Mouse (Mus musculus) neural tube, embryonic 11.5 days (tissue): ENCODE results near the gene Tcte1. TPM values are rescaled to one million over a fixed set of nuclear protein-coding genes. Genes with fewer than 3 reads are reported as not detected.

Experiments
- ATAC-seq: fragments of 200-750 bp; cut with Nextera tagmentation; 2 replicates; pipeline ENCODE4 v1.8.0; 2017; ENCODE audit warnings: moderate number of reproducible peaks, mild to moderate bottlenecking, moderate TSS enrichment, moderate library complexity; ENCODE audit not compliant: insufficient read depth, low FRiP score, low TSS enrichment
- DNase-seq: peaks from one replicate; pipeline ENCODE4 v3.0.0-alpha.2; 2015; ENCODE audit warnings: low spot score
- H3K27ac ChIP-seq: fragments of 300-500 bp; sonication (generic); 2 replicates; pipeline ENCODE4 v1.5.1; 2014; ENCODE audit warnings: low read depth, mild to moderate bottlenecking, low read length
- H3K27me3 ChIP-seq: fragments of 300-500 bp; sonication (generic); 2 replicates; pipeline ENCODE4 v1.6.1; 2014; ENCODE audit warnings: mild to moderate bottlenecking, low read length, mixed read lengths; ENCODE audit not compliant: control insufficient read depth, insufficient read depth
- H3K36me3 ChIP-seq: fragments of 300-500 bp; sonication (generic); 2 replicates; pipeline ENCODE4 v1.6.1; 2014; ENCODE audit warnings: mild to moderate bottlenecking, low read length, moderate library complexity, mixed read lengths; ENCODE audit not compliant: control insufficient read depth, insufficient read depth
- H3K4me1 ChIP-seq: fragments of 300-500 bp; sonication (generic); 2 replicates; pipeline ENCODE4 v1.6.1; 2014; ENCODE audit warnings: low read length, mixed read lengths; ENCODE audit not compliant: control insufficient read depth, insufficient read depth
- H3K4me2 ChIP-seq: fragments of 300-500 bp; sonication (generic); 2 replicates; pipeline ENCODE4 v1.6.1; 2014; ENCODE audit warnings: low read depth, mild to moderate bottlenecking, moderate library complexity
- H3K4me3 ChIP-seq: fragments of 300-500 bp; sonication (generic); 2 replicates; pipeline ENCODE4 v1.5.1; 2014; ENCODE audit warnings: low read depth, low read length
- H3K9ac ChIP-seq: fragments of 300-500 bp; sonication (generic); 2 replicates; pipeline ENCODE4 v1.6.1; 2014; ENCODE audit warnings: mild to moderate bottlenecking, low read length
- H3K9me3 ChIP-seq: fragments of 300-500 bp; sonication (generic); 2 replicates; pipeline ENCODE4 v1.6.1; 2016; ENCODE audit warnings: low read length; ENCODE audit not compliant: control insufficient read depth
- WGBS: fragments of 180-500 bp; shearing (Covaris S2); extraction: QIAGEN DNeasy Blood & Tissue Kit; methylation state at CpG from one replicate; pipeline ENCODE4 v1.1.7; 2014; 5-methylcytosine and 5-hydroxymethylcytosine counted together
- polyA plus RNA-seq: library from polyadenylated mRNA; unstranded; fragments of >200 nt; fragmentation: Nextera tagmentation; extraction: Ambion mirVana; gene quantifications from 2 replicates; pipeline ENCODE4 v1.2.1, GENCODE M21; 2014

Gene Tcte1
- polyA plus RNA-seq = 1.4 and 1.8 TPM in 2 replicates

- under 1% methylated on average over 21 of the region's 21 CpGs for WGBS
Measured at GRCm38 (mm10) chr17:45523263-45523662, at the start of gene Tcte1. Tcte1 (plus strand) TSS chr17:45523434.

GRCm38 (mm10) chr17:45473667-45474066, 49.6 kb upstream of the Tcte1 start:
- ATAC-seq = no peak
- H3K4me3 ChIP-seq = no peak overlapping the region
- H3K36me3 ChIP-seq = no peaks in the 10 kb centered on the region
- no peak for DNase-seq
- no peaks in the 10 kb centered on the region for H3K9me3 ChIP-seq
- H3K4me1 ChIP-seq = no peaks in the 10 kb centered on the region; the same call in 1 of the 2 replicates
- H3K4me2 ChIP-seq = no peak overlapping the region
- no peak overlapping the region for H3K9ac ChIP-seq
- 80% methylated on average over 6 of the region's 6 CpGs for WGBS
- no peak overlapping the region for H3K27ac ChIP-seq
- H3K27me3 ChIP-seq = 0 out of 2 replicates have a peak, but pooled peaks cover 4% of the 10 kb centered on the region

More at GRCm38 (mm10) chr17:45523263-45523662, at the start of gene Tcte1:
- no peak within 1 kb of the TSS for H3K27ac ChIP-seq
- peak within 1 kb of the TSS; percentile 66 for H3K9ac ChIP-seq
- DNase-seq (peak; percentile 83), ATAC-seq (peak; percentile 72)
- H3K9me3 ChIP-seq = no peaks in the 10 kb centered on the region
- H3K27me3 ChIP-seq = no peaks in the 10 kb centered on the region
- H3K4me2 ChIP-seq = peak within 1 kb of the TSS; percentile 69
- no peaks in the 10 kb centered on the region; the same call in 1 of the 2 replicates for H3K4me1 ChIP-seq
- H3K36me3 ChIP-seq = no peaks in the 10 kb centered on the region
- H3K4me3 ChIP-seq = peak within 1 kb of the TSS; percentile 24

GRCm38 (mm10) chr17:45474146-45474545, 49.1 kb upstream of the Tcte1 start:
- no peaks in the 10 kb centered on the region for H3K9me3 ChIP-seq
- peak overlapping the region; percentile 57; the same call in 1 of the 2 replicates for H3K9ac ChIP-seq
- ATAC-seq (0 out of 2 replicates have a peak, but pooled peaks have one; percentile 20), DNase-seq (no peak)
- 71% methylated on average over 8 of the region's 8 CpGs for WGBS
- peak overlapping the region; percentile 34 for H3K4me3 ChIP-seq
- H3K27ac ChIP-seq = no peak overlapping the region
- 0 out of 2 replicates have a peak, but pooled peaks cover 4% of the 10 kb centered on the region for H3K27me3 ChIP-seq
- H3K4me1 ChIP-seq = no peaks in the 10 kb centered on the region; the same call in 1 of the 2 replicates
- H3K36me3 ChIP-seq = no peaks in the 10 kb centered on the region
- peak overlapping the region; percentile 67 for H3K4me2 ChIP-seq

- 8% methylated on average over 30 of the region's 30 CpGs for WGBS
- Histone ChIP-seq H3K4me3 (peak within 1 kb of the TSS; percentile 34), H3K27me3 (0 out of 2 replicates have a peak, but pooled peaks cover 4% of the 10 kb centered on the region), H3K9ac (peak within 1 kb of the TSS; percentile 57), H3K9me3 (no peaks in the 10 kb centered on the region), H3K4me1 (no peaks in the 10 kb centered on the region; the same call in 1 of the 2 replicates), H3K36me3 (no peaks in the 10 kb centered on the region), H3K27ac (no peak within 1 kb of the TSS), H3K4me2 (peak within 1 kb of the TSS; percentile 67)
- DNase-seq (peak; percentile 71), ATAC-seq (peak; percentile 74)
Measured at GRCm38 (mm10) chr17:45474669-45475465, 48.4 kb upstream of the Tcte1 start, which contains the start of gene Spats1. Spats1 (minus strand) TSS chr17:45475415.

- Histone ChIP-seq H3K27me3 (0 out of 2 replicates have a peak, but pooled peaks cover 4% of the 10 kb centered on the region), H3K36me3 (no peaks in the 10 kb centered on the region), H3K4me1 (no peaks in the 10 kb centered on the region; the same call in 1 of the 2 replicates), H3K27ac (no peak overlapping the region), H3K4me3 (no peak overlapping the region), H3K9ac (no peak overlapping the region), H3K9me3 (no peaks in the 10 kb centered on the region), H3K4me2 (no peak overlapping the region)
- ATAC-seq = peak; percentile 54
- DNase-seq = peak; percentile 86
- 28% methylated on average over 12 of the region's 12 CpGs for WGBS
Measured at GRCm38 (mm10) chr17:45478234-45478825, 44.9 kb upstream of the Tcte1 start.

- H3K4me2 ChIP-seq = no peak overlapping the region
- no peak overlapping the region for H3K27ac ChIP-seq
- no peak for ATAC-seq
- WGBS = 33% methylated on average over 2 of the region's 2 CpGs
- no peak overlapping the region for H3K4me3 ChIP-seq
- no peaks in the 10 kb centered on the region for H3K4me1 ChIP-seq
- H3K36me3 ChIP-seq = no peaks in the 10 kb centered on the region
- no peaks in the 10 kb centered on the region for H3K9me3 ChIP-seq
- no peak overlapping the region for H3K9ac ChIP-seq
- no peak for DNase-seq
- no peaks in the 10 kb centered on the region for H3K27me3 ChIP-seq
Measured at GRCm38 (mm10) chr17:45480429-45480828, 42.8 kb upstream of the Tcte1 start.

- no peak for ATAC-seq
Measured at GRCm38 (mm10) chr17:45485581-45485980, 37.7 kb upstream of the Tcte1 start.

GRCm38 (mm10) chr17:45487216-45487615, 36.0 kb upstream of the Tcte1 start:
- Histone ChIP-seq H3K27me3 (no peaks in the 10 kb centered on the region), H3K27ac (no peak overlapping the region), H3K4me1 (no peaks in the 10 kb centered on the region), H3K36me3 (no peaks in the 10 kb centered on the region), H3K9ac (no peak overlapping the region), H3K9me3 (no peaks in the 10 kb centered on the region), H3K4me3 (no peak overlapping the region), H3K4me2 (no peak overlapping the region)
- DNase-seq = no peak
- WGBS = 23% methylated on average over 5 of the region's 5 CpGs
- no peak for ATAC-seq

More at GRCm38 (mm10) chr17:45485581-45485980, 37.7 kb upstream of the Tcte1 start:
- Histone ChIP-seq H3K27ac (no peak overlapping the region), H3K4me3 (no peak overlapping the region), H3K36me3 (no peaks in the 10 kb centered on the region), H3K4me1 (no peaks in the 10 kb centered on the region), H3K27me3 (no peaks in the 10 kb centered on the region), H3K9ac (no peak overlapping the region), H3K9me3 (no peaks in the 10 kb centered on the region), H3K4me2 (no peak overlapping the region)
- 93% methylated on average over 7 of the region's 7 CpGs for WGBS
- DNase-seq = no peak
